Mouse (Mus musculus) C2C12 (cell line): ENCODE measurements around the gene Sel1l3.

Source experiments
- CTCF ChIP-seq: IDR thresholded peaks from one replicate; pipeline ENCODE4 v1.5.1; 2011; ENCODE audit not compliant: control insufficient read depth, insufficient read depth, insufficient read length
- USF1 ChIP-seq: IDR thresholded peaks from one replicate; pipeline ENCODE4 v1.6.1; 2011; ENCODE audit warnings: low read depth, mild to moderate bottlenecking, control low read depth, moderate library complexity

DNA sequence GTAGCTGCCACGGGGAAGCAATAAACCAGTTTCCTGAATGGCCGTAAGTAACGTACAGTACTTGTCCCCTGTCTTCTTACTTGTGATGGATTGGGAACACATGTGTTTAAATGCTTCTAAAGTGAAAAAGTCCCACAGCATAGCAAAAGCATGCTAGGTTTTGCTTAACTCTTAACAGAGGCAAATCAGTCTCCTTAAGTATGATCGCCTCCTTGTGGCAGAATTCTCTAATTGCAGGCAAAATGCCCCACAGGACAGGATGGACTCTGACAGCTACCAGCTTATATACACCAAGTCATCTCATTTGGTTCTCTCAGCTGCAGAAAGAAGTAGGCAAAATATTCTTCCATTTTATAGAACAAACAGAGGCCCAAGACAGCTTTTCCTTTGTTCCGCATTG lies 100.8 kb downstream of the Sel1l3 start:
- TF ChIP-seq CTCF = no peak
- no peak for TF ChIP-seq USF1
